Mouse (Mus musculus): ENCODE measurements around the gene Serp2. TPM values are rescaled to one million over a fixed set of nuclear protein-coding genes. Genes with fewer than 3 reads are reported as not detected.

Serp2 gene
- polyA plus RNA-seq, 2 experiments = 14.3 to 14.7 TPM

DNA sequence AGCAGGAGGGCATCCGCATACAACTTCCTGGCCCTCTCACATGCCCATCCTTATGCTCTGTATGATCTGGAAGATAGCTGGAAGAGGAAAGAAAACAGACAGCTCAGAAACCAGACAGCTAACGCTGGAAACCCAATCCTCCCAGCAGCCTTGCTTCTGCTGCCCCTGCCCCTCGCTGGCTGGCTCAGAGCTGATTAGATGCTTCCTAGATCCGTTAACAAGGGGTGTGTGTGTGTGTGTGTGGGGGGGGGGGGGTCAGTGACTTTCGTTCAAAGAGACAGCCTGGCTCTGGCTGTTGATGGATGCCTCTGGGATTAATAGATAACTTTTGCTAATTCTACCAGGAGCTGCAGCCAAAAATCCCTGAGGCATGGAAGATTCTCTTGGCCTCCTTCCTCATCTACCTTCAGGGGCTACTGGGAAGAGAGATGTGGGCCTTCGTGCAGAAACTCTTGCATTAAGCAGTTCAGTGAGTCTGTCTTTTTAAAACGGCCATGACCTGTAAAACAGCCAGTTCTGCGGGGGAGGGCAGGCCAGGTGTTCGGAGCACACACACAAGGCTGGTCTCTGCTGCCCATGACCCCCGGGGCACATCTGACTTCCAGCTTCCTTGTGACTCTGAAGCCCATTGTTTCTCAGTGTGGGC lies 23.4 kb downstream of the Serp2 start:
- ATAC-seq (ENCODE audit: low FRiP score, low read depth) (peak; percentile 39; the same call in 1 of the 2 replicates), DNase-seq (ENCODE audit: low spot score) (no peak)
- Histone ChIP-seq H3K27me3 (ENCODE audit: control insufficient read depth, insufficient read depth, low read length) (no peaks in the 10 kb centered on the region), H3K9ac (ENCODE audit: low read depth, low read length, severe bottlenecking) (peak overlapping the region; percentile 38), H3K4me2 (replicated peaks; ENCODE audit: low read depth, low read length, severe bottlenecking) (peak overlapping the region; percentile 37), H3K9me3 (ENCODE audit: control insufficient read depth, low read length) (no peaks in the 10 kb centered on the region), H3K4me3 (replicated peaks; ENCODE audit: low read length) (peak overlapping the region; percentile 10; the same call in 1 of the 2 replicates), H3K4me1 (ENCODE audit: control insufficient read depth, insufficient read depth, low read length) (peaks cover 36% of the 10 kb centered on the region), H3K27ac (replicated peaks; ENCODE audit: low read depth, low read length) (peak overlapping the region; percentile 67), H3K36me3 (ENCODE audit: control insufficient read depth, insufficient read depth, low read length) (no peaks in the 10 kb centered on the region)
- 4% methylated on average over 10 of the region's 10 CpGs for WGBS
- TF ChIP-seq POLR2A (IDR thresholded peaks at IDR 0.05; ENCODE audit: borderline replicate concordance, extremely low read depth, insufficient read depth, insufficient read length) = no peak

DNA sequence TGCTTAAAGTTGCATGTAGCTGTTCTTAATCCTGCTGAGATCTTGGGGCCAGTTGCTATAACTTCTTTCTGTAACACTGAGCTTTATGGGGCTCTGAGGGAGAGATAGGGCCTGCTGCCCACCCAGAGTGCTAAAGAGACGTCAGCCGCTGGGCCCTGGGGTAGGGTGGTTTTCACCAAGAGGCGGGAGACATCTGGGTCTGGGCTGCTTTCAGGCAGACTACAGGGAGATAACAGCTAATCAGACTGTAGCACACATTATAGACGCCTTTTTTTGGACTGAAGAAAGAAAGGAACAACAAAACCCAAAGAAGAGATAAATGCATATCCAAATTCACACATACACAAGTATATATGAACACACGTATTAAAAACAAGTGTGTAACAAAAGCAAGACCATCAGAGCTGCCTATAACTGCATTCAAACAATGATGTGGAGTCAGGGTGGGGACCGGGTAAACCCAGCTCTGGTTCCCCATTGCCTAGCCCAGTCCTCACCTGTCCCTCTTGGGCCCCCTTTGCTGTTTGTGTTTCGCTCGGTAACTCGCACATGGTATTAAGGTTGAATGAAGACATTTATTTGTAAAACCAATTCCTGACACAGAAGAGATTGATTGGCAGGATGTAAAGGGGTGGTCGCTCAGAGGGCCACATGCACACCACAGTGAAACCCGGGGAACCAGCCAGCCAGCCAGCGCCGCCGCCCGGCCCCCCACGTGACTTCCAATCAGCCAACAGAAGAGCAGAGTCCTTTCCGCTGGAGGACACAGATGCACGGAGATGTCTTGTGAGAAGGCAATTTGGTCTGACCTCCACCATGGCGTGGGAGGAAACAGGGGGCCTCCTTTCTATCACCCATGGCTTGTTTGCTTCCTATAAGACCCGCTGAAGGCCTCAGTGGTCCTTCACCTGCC lies 24.2 kb downstream of the Serp2 start:
- 37% methylated on average over 20 of the region's 20 CpGs for WGBS
- H3K9ac ChIP-seq (ENCODE audit: low read depth, low read length, severe bottlenecking) = peak overlapping the region; percentile 38
- H3K27me3 ChIP-seq (ENCODE audit: control insufficient read depth, insufficient read depth, low read length) = no peaks in the 10 kb centered on the region
- H3K27ac ChIP-seq (replicated peaks; ENCODE audit: low read depth, low read length) = peak overlapping the region; percentile 67
- peak overlapping the region; percentile 37 for H3K4me2 ChIP-seq (replicated peaks; ENCODE audit: low read depth, low read length, severe bottlenecking)
- no peak for TF ChIP-seq POLR2A (IDR thresholded peaks at IDR 0.05; ENCODE audit: borderline replicate concordance, extremely low read depth, insufficient read depth, insufficient read length)
- no peak for DNase-seq (ENCODE audit: low spot score)
- peak; percentile 86; the same call in 1 of the 2 replicates for ATAC-seq (ENCODE audit: low FRiP score, low read depth)
- H3K4me3 ChIP-seq (replicated peaks; ENCODE audit: low read length) = peak overlapping the region; percentile 10; the same call in 1 of the 2 replicates
- no peaks in the 10 kb centered on the region for H3K36me3 ChIP-seq (ENCODE audit: control insufficient read depth, insufficient read depth, low read length)
- H3K9me3 ChIP-seq (ENCODE audit: control insufficient read depth, low read length) = no peaks in the 10 kb centered on the region
- H3K4me1 ChIP-seq (ENCODE audit: control insufficient read depth, insufficient read depth, low read length) = peaks cover 43% of the 10 kb centered on the region

DNA sequence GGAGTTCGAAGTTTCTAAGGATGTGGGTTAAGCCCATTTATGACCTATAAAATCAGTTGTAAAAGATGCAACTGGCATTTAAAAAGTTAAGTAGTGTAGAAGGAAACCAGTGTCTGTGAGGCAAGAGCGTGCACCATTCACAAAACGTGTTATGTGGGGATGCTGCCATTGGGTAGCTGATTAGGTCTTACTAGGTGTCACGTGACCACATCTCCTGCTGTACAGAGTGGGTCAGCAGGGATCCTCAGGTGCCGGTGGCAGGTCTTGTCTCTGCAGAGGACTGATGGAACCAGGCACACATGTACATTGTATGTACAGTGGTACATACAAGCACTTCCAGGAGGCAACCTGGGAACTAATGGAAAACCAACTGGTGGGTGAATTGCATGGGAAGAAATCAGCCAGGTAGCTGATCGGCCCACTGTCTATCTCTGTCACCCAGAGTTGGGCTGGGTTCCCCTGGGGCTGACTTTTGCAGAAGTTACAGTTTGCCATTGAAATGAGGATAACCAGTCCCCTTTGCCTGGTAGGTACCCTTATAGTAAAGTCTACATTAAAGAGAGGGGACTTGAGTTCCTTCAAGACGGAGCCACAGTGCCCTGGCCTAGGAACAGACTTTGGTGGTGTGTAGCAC lies 25.5 kb downstream of the Serp2 start:
- Histone ChIP-seq H3K4me1 (ENCODE audit: control insufficient read depth, insufficient read depth, low read length) (peaks cover 55% of the 10 kb centered on the region), H3K9ac (ENCODE audit: low read depth, low read length, severe bottlenecking) (no peak overlapping the region), H3K9me3 (ENCODE audit: control insufficient read depth, low read length) (no peaks in the 10 kb centered on the region), H3K27ac (replicated peaks; ENCODE audit: low read depth, low read length) (no peak overlapping the region), H3K4me3 (replicated peaks; ENCODE audit: low read length) (no peak overlapping the region), H3K36me3 (ENCODE audit: control insufficient read depth, insufficient read depth, low read length) (no peaks in the 10 kb centered on the region), H3K4me2 (replicated peaks; ENCODE audit: low read depth, low read length, severe bottlenecking) (no peak overlapping the region), H3K27me3 (ENCODE audit: control insufficient read depth, insufficient read depth, low read length) (no peaks in the 10 kb centered on the region)
- WGBS = 52% methylated on average over 7 of the region's 7 CpGs
- TF ChIP-seq POLR2A (IDR thresholded peaks at IDR 0.05; ENCODE audit: borderline replicate concordance, extremely low read depth, insufficient read depth, insufficient read length) = no peak
- no peak for ATAC-seq (ENCODE audit: low FRiP score, low read depth)
- DNase-seq (ENCODE audit: low spot score) = no peak

DNA sequence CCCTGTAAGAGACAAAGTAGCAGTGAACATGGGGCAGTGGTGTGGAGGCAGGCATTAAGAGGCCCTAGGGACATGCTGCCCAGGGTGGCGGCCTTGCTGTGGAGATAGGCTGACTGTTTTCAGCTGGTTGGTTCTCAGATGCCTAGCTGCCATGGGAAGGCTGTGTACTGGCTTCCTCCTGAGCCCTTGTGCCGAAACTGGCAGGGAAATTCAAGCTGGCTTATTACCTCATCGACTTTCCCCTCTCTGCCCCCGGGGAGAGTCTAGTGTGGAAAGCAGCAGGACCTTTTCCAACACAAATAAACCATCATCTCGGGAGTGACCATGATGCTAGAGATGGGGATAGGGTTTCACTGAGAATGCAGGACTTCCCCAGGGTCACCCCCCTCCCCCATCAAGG lies 28.0 kb downstream of the Serp2 start:
- 0 out of 2 replicates have a peak overlapping the region, but pooled peaks have one; percentile 13 for H3K9ac ChIP-seq (ENCODE audit: low read depth, low read length, severe bottlenecking)
- no peak overlapping the region for H3K4me2 ChIP-seq (replicated peaks; ENCODE audit: low read depth, low read length, severe bottlenecking)
- peaks cover 49% of the 10 kb centered on the region for H3K4me1 ChIP-seq (ENCODE audit: control insufficient read depth, insufficient read depth, low read length)
- no peak overlapping the region for H3K4me3 ChIP-seq (replicated peaks; ENCODE audit: low read length)
- no peak for ATAC-seq (ENCODE audit: low FRiP score, low read depth)
- peak; percentile 63 for DNase-seq (ENCODE audit: low spot score)
- no peaks in the 10 kb centered on the region for H3K9me3 ChIP-seq (ENCODE audit: control insufficient read depth, low read length)
- H3K36me3 ChIP-seq (ENCODE audit: control insufficient read depth, insufficient read depth, low read length) = no peaks in the 10 kb centered on the region
- 31% methylated on average over 5 of the region's 5 CpGs for WGBS
- no peak for TF ChIP-seq POLR2A (IDR thresholded peaks at IDR 0.05; ENCODE audit: borderline replicate concordance, extremely low read depth, insufficient read depth, insufficient read length)
- H3K27ac ChIP-seq (replicated peaks; ENCODE audit: low read depth, low read length) = peak overlapping the region; percentile 74
- H3K27me3 ChIP-seq (ENCODE audit: control insufficient read depth, insufficient read depth, low read length) = no peaks in the 10 kb centered on the region

DNA sequence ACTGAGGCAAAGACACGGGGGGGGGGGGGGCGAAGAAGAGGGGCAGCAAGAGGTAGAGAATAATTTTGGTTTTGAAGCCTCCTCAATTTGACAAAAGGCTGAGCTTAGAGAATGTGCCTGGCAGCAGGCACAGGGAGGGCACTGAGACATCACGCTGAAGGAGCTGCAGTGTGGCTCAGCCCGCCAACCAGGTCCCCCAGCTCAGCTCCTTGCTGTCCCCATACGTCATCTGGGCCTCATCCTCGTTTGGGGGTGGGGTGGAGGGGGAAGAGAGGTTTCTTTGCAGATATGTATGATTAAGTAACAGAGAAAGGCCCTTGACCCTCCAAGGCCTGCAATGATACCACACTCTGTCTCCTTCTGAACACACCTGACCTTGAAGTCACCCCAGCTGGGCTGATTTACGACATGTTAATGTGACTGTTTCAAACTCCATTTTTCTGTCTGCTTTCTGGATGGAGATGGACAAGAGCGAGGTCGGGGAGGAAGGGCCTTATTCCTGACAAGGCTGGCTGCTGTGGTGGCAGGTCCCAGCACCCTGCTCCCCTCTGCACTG lies 28.9 kb downstream of the Serp2 start:
- no peak for ATAC-seq (ENCODE audit: low FRiP score, low read depth)
- H3K4me3 ChIP-seq (replicated peaks; ENCODE audit: low read length) = no peak overlapping the region
- H3K27me3 ChIP-seq (ENCODE audit: control insufficient read depth, insufficient read depth, low read length) = no peaks in the 10 kb centered on the region
- H3K9me3 ChIP-seq (ENCODE audit: control insufficient read depth, low read length) = no peaks in the 10 kb centered on the region
- TF ChIP-seq POLR2A (IDR thresholded peaks at IDR 0.05; ENCODE audit: borderline replicate concordance, extremely low read depth, insufficient read depth, insufficient read length) = no peak
- no peaks in the 10 kb centered on the region for H3K36me3 ChIP-seq (ENCODE audit: control insufficient read depth, insufficient read depth, low read length)
- 37% methylated on average over 9 of the region's 9 CpGs for WGBS
- DNase-seq (ENCODE audit: low spot score) = no peak
- no peak overlapping the region for H3K9ac ChIP-seq (ENCODE audit: low read depth, low read length, severe bottlenecking)
- peak overlapping the region; percentile 74 for H3K27ac ChIP-seq (replicated peaks; ENCODE audit: low read depth, low read length)
- H3K4me1 ChIP-seq (ENCODE audit: control insufficient read depth, insufficient read depth, low read length) = peaks cover 41% of the 10 kb centered on the region
- H3K4me2 ChIP-seq (replicated peaks; ENCODE audit: low read depth, low read length, severe bottlenecking) = no peak overlapping the region
